16 mouse cellular contexts compared by ENCODE assay signal in the genomic region with DNA sequence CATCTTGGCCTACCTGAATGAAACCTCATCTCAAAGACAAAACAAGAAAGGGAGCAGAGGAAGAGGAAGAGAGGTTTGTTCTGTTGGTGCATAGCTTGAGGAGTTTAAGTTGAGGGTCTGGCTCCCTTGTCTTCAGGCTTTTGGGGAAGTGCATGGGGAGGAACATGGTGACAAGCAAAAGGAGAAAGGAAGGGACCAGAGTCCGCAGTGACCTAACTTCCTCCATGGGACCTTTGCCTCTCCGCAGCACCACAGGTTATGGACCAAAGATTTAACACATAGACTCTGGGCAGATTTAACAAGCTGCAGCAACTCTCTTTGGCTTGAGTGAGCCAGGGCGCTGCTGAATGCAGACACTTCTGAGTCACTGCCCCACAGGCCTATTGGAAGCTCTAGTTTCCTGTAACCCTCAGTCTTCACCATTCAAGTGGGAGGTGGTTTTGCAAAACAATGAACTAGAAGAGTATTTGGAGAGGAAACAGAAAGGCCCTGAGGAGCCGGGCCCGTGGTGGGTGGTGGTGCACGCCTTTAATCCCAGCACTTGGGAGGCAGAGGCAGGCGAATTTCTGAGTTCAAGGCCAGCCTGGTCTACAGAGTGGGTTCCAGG. TPM values are rescaled to one million over a fixed set of nuclear protein-coding genes. Genes with fewer than 3 reads are reported as not detected.
DNase-seq lines count a peak whose midpoint lies in the region; ATAC-seq and TF ChIP-seq lines count a peak whose summit lies in the region.
"Had no signal": no experiment of that assay in that cellular context is flagged by ENCODE, and none has a peak within 500 bp of the region (broad histone marks: within the 10 kb centered on the region; RNA-seq: fewer than 3 reads in every experiment).

No protein-coding gene starts in this region.

- H3K27ac ChIP-seq in MEL (ENCODE audit: control insufficient read depth, low read depth, low read length) (peak overlapping the region; percentile 99), macrophage (peak overlapping the region; percentile 22)
- H3K27ac ChIP-seq: gastrocnemius, adult 2 months; limb, embryonic 15.5 days; midbrain, embryonic 13.5 days had no signal

- no peak for TF ChIP-seq CTCF in MEL (IDR thresholded peaks at IDR 0.05 in 2 of 3, conservative IDR thresholded peaks at IDR 0.05 in 1 of 3; ENCODE audit: control insufficient read depth in 1 of 3, insufficient read depth in 1 of 3, low read depth in 2 of 3, low read length in 3 of 3, poor library complexity in 1 of 3, severe bottlenecking in 1 of 3)

- H3K9me3 ChIP-seq in MEL (replicated peaks; ENCODE audit: insufficient read depth, low read length): no peaks in the 10 kb centered on the region
- H3K9me3 ChIP-seq: limb, embryonic 15.5 days; midbrain, embryonic 13.5 days had no signal

- peak overlapping the region; percentile 78 for H3K9ac ChIP-seq in MEL (ENCODE audit: control insufficient read depth, low read depth, low read length, poor library complexity, severe bottlenecking)
- H3K9ac ChIP-seq: limb, embryonic 15.5 days; midbrain, embryonic 13.5 days had no signal

- H3K79me2 ChIP-seq in MEL (ENCODE audit: control insufficient read depth, insufficient read depth, low read length, poor library complexity) (peaks cover 49% of the 10 kb centered on the region), macrophage (ENCODE audit: inconsistent target) (no peaks in the 10 kb centered on the region)

- WGBS in macrophage (ENCODE audit: missing documents): 35% methylated on average over 7 of the region's 7 CpGs

- no peak for TF ChIP-seq EP300 in MEL (IDR thresholded peaks at IDR 0.05; ENCODE audit: low read depth in 1 of 2, low read length in 2 of 2)

- TF ChIP-seq POLR2A in MEL (IDR thresholded peaks at IDR 0.05; ENCODE audit: control insufficient read depth in 1 of 2, insufficient read depth in 1 of 2, low read depth in 1 of 2, low read length in 2 of 2, poor library complexity in 1 of 2): no peak

- peak; percentile 87 for ATAC-seq in granulocyte monocyte progenitor cell, adult 5-6 weeks (replicated peaks; ENCODE audit: poor library complexity, severe bottlenecking)
- ATAC-seq: forebrain, embryonic 16.5 days; midbrain, embryonic 13.5 days had no signal

- H3K27me3 ChIP-seq in MEL (ENCODE audit: control insufficient read depth in 1 of 2, insufficient read depth in 2 of 2, low read length in 2 of 2): no peaks in the 10 kb centered on the region
- H3K27me3 ChIP-seq: limb, embryonic 15.5 days; midbrain, embryonic 13.5 days had no signal

- H3K4me1 ChIP-seq in MEL (ENCODE audit: control insufficient read depth in 1 of 2, insufficient read depth in 2 of 2, low read length in 2 of 2): peaks cover 60 to 77% of the 10 kb centered on the region in 2 experiments
- H3K4me1 ChIP-seq: limb, embryonic 15.5 days had no signal

- no peak for TF ChIP-seq RAD21 in MEL (IDR thresholded peaks at IDR 0.05; ENCODE audit: low read depth, low read length)

- H3K4me3 ChIP-seq in MEL (ENCODE audit: control insufficient read depth in 1 of 2, insufficient read depth in 1 of 2, low read depth in 2 of 2, low read length in 2 of 2) (no peak overlapping the region), macrophage (ENCODE audit: inconsistent target) (no peak overlapping the region)
- H3K4me3 ChIP-seq: gastrocnemius, adult 2 months; limb, embryonic 15.5 days; midbrain, embryonic 13.5 days had no signal

- H3K36me3 ChIP-seq in MEL (ENCODE audit: control insufficient read depth in 1 of 2, insufficient read depth in 2 of 2, low read length in 2 of 2) (peaks cover 6 to 88% of the 10 kb centered on the region in 2 experiments), macrophage (ENCODE audit: inconsistent target) (no peaks in the 10 kb centered on the region)
- H3K36me3 ChIP-seq: limb, embryonic 15.5 days; midbrain, embryonic 13.5 days had no signal

- DNase-seq in 416B (ENCODE audit: low read depth): peak; percentile 77
- peak; percentile 44 for DNase-seq in MEL (ENCODE audit: low read depth, low spot score)
- DNase-seq in yolk sac, embryonic 10.5 days (ENCODE audit: low spot score): no peak
- DNase-seq in cerebellum, postnatal 25 days: no peak
- no peak for DNase-seq in embryo, embryonic 9.5 days (ENCODE audit: extremely low spot score)
- DNase-seq: adrenal gland, postnatal 10 days; cerebellum, adult 2 months; gastrocnemius, adult 2 months; heart, postnatal 14 days; kidney, adult 9 months; lung, postnatal 36 days had no signal

TF ChIP-seq in MEL, 35 proteins besides CTCF, POLR2A, EP300 and RAD21:
- no peak for TF ChIP-seq GABPA (IDR thresholded peaks at IDR 0.05; ENCODE audit: low read depth, low read length)
- TF ChIP-seq CHD1 (IDR thresholded peaks at IDR 0.05; ENCODE audit: low read depth, low read length): 0 out of 2 replicates have a peak, but pooled peaks have one; percentile 47
TF ChIP-seq in MEL: peak in this region for 1.

RNA-seq across cellular contexts. Expression of gene Aqp9, which starts 13.0 kb away (rescaled TPM):
- 64.8 and 74.3 TPM in 2 replicates for total RNA-seq in MEL (2012; rRNA removed)
- polyA plus RNA-seq in MEL (2012; ENCODE audit: insufficient read depth in 1 of 2, insufficient read length in 2 of 2, low read depth in 1 of 2, low replicate concordance in 2 of 2, missing spikeins in 1 of 2) (10 to 100 TPM in 1 of 2 experiments, not detected in 1; 76.1 TPM), macrophage (2018) (0.21 to 0.23 TPM in 2 of 3 replicates, not detected in the other)
- total RNA-seq in granulocyte monocyte progenitor cell, adult 5-6 weeks (2014; fragmentation: Nextera tagmentation): 1.0 and 1.1 TPM in 2 replicates
- total RNA-seq in granulocyte monocyte progenitor cell, adult 5-6 weeks (2017): 0.52 and 1.4 TPM in 2 replicates
- total RNA-seq in macrophage (2018; cell fraction: chromatin; rRNA removed): 1 to 10 TPM in 1 of 26 experiments, under 1 TPM in 7, not detected in 18; 0.16 to 2.6 (median 0.58) TPM
- 1 to 10 TPM in 5 of 26 experiments, under 1 TPM in 20, not detected in 1; 0.06 to 2.0 (median 0.23) TPM for total RNA-seq in macrophage (2018; cell fraction: cytosol; rRNA removed)
- 1 to 10 TPM in 10 of 26 experiments, under 1 TPM in 4, not detected in 12; 0.27 to 4.6 (median 1.2) TPM for total RNA-seq in macrophage (2018; cell fraction: nucleus; rRNA removed)
- total RNA-seq: gastrocnemius, adult 2 months had no signal

Comparison
In these comparisons a context has a peak if more than half of its experiments do, and no peak if none do; other contexts are left out.
1. DNase-seq: peak in 416B (single experiment) and MEL (single experiment); none in yolk sac, embryonic 10.5 days (single experiment), cerebellum, postnatal 25 days (0 of 2) and embryo, embryonic 9.5 days (single experiment).
2. RNA of gene Aqp9, which starts 13.0 kb away (total RNA-seq): 64.8 to 74.3 TPM in MEL; 0.52 to 1.4 TPM in granulocyte monocyte progenitor cell, adult 5-6 weeks; every median in the first group is over 10 times any median in the second.